Mouse (Mus musculus): ENCODE data around the gene Frmd8. TPM values are rescaled to one million over a fixed set of nuclear protein-coding genes. Genes with fewer than 3 reads are reported as not detected.

Frmd8 gene
- polyA plus RNA-seq, 1 experiment from 2014 or later: 61.1 TPM

DNA sequence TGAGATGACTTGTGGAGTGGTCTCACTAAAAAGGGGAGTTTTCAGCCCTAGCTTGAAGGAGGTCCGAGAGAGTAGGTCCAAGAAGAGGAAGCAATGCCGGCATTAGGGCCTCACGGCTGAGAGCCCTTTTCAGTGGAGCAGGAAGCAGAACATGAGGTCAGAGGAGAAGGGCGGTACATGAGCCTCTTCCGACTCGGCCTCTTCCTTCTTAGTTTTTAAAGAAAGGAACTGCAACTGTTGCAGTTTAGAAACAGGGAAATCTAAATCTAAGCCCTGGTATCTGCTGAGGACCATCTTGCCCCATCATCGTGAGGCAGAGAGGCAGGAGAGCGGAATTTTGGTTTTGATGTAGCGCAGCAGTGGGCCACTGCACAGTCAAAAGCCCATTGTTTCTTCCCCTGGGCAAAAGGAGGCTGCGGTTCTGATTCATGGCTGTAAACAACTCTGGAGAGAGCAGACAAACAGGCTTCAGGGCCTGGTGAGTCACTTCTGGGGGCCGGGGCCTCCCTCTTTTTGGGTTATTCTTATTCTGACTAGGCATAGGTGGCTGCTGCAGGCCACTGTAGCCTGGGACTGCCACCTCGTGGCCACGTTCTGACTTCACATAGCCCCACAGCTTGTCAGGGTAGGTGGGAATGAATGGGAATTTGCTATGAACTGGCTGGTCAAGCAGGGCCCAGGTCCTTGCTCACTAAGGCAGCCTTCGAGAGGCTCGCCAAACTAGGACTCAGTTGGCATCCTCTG is 2.7 kb upstream of the Frmd8 start, which contains the start of gene Slc25a45:
TSS of gene Slc25a45 (plus strand) at position 191 of the 744 bp plus-strand sequence.
- H3K4me1 ChIP-seq (replicated peaks; ENCODE audit: control insufficient read depth, insufficient read depth, low read length): peaks cover 37% of the 10 kb centered on the region
- H3K9me3 ChIP-seq (ENCODE audit: control insufficient read depth, low read length): no peaks in the 10 kb centered on the region
- peak within 1 kb of the TSS; percentile 43 for H3K4me2 ChIP-seq (ENCODE audit: low read depth, low read length)
- WGBS: 34% methylated on average over 15 of the region's 15 CpGs
- no peaks in the 10 kb centered on the region for H3K27me3 ChIP-seq (ENCODE audit: control insufficient read depth, insufficient read depth, low read depth, low read length)
- H3K9ac ChIP-seq (ENCODE audit: low read length): peak within 1 kb of the TSS; percentile 63
- H3K27ac ChIP-seq (ENCODE audit: low read length): peak within 1 kb of the TSS; percentile 83
- ATAC-seq (ENCODE audit: low read depth): peak; percentile 74
- H3K4me3 ChIP-seq (ENCODE audit: low read length): peak within 1 kb of the TSS; percentile 26
- no peaks in the 10 kb centered on the region for H3K36me3 ChIP-seq (ENCODE audit: control insufficient read depth, insufficient read depth, low read length)

- Histone ChIP-seq H3K36me3 (ENCODE audit: control insufficient read depth, insufficient read depth, low read length) (peaks cover 5% of the 10 kb centered on the region; the same call in 1 of the 2 replicates), H3K27me3 (ENCODE audit: control insufficient read depth, insufficient read depth, low read depth, low read length) (no peaks in the 10 kb centered on the region), H3K4me1 (replicated peaks; ENCODE audit: control insufficient read depth, insufficient read depth, low read length) (peaks cover 56% of the 10 kb centered on the region), H3K4me2 (ENCODE audit: low read depth, low read length) (peak overlapping the region; percentile 90), H3K4me3 (ENCODE audit: low read length) (peak overlapping the region; percentile 81), H3K27ac (ENCODE audit: low read length) (peak overlapping the region; percentile 53), H3K9me3 (ENCODE audit: control insufficient read depth, low read length) (no peaks in the 10 kb centered on the region), H3K9ac (ENCODE audit: low read length) (peak overlapping the region; percentile 90)
- ATAC-seq (ENCODE audit: low read depth): no peak
- 6% methylated on average over 13 of the region's 13 CpGs for WGBS
Measured at GRCm38 (mm10) chr19:5874391-5874968, 594 bp downstream of the Frmd8 start.

DNA sequence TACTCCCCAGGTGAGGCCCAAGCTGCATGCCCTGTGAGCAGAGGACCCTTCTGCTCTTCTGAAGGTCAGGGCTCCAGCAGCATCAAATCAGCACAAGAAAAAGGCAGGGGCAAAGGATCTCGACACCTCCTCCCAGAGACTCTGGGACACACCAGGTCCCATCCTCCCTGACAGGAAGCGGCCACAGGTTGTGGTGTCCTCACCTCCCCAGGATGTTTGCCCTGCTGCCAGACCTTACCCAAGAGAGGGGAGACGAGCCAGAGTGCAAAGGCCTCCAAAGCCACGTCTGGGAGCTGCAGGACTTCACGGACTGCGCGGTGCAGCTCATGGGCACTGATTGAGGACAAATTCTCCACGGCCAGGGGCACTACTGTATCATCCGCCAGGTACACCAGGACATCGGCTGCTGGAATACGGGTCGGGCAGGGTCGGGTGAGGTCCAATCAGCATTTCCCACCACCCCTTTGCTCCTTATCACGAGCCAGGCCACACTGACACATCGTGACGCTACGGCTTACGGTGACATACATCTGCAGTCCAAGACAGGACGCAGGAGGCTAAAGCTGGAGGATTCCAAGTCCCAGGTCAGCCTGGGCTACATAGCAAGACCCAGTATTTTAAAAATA is 2.0 kb downstream of the Frmd8 start:
- Histone ChIP-seq H3K9me3 (ENCODE audit: control insufficient read depth, low read length) (no peaks in the 10 kb centered on the region), H3K36me3 (ENCODE audit: control insufficient read depth, insufficient read depth, low read length) (peaks cover 9% of the 10 kb centered on the region; the same call in 1 of the 2 replicates), H3K27ac (ENCODE audit: low read length) (peak overlapping the region; percentile 7; the same call in 1 of the 2 replicates), H3K9ac (ENCODE audit: low read length) (0 out of 2 replicates have a peak overlapping the region, but pooled peaks have one; percentile 90), H3K27me3 (ENCODE audit: control insufficient read depth, insufficient read depth, low read depth, low read length) (no peaks in the 10 kb centered on the region), H3K4me2 (ENCODE audit: low read depth, low read length) (no peak overlapping the region; the same call in 1 of the 2 replicates), H3K4me1 (replicated peaks; ENCODE audit: control insufficient read depth, insufficient read depth, low read length) (peaks cover 47% of the 10 kb centered on the region), H3K4me3 (ENCODE audit: low read length) (no peak overlapping the region)
- ATAC-seq (ENCODE audit: low read depth): no peak
- 72% methylated on average over 19 of the region's 19 CpGs for WGBS

DNA sequence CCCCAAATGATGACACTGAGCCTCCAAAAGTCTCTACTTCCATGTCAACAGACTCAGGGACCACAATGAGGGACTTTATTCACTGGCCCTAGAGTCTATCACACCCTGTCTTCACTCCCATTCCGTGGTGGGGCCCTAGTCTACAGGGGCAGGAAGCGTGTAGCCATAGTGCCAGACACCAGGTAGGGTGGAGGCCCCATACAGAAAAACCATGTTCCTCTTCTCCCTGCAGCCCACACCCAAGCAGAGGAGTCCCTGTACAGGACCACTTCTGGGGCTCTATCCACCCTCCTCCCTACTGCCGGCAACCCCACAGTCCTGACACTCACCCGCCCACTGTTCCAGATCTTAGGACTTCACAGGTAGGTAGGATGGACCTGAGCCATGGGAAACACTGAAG is 2.5 kb downstream of the Frmd8 start:
- Histone ChIP-seq H3K9me3 (ENCODE audit: control insufficient read depth, low read length) (no peaks in the 10 kb centered on the region), H3K36me3 (ENCODE audit: control insufficient read depth, insufficient read depth, low read length) (peaks cover 9% of the 10 kb centered on the region; the same call in 1 of the 2 replicates), H3K9ac (ENCODE audit: low read length) (no peak overlapping the region), H3K4me3 (ENCODE audit: low read length) (no peak overlapping the region), H3K4me2 (ENCODE audit: low read depth, low read length) (no peak overlapping the region), H3K27ac (ENCODE audit: low read length) (peak overlapping the region; percentile 7; the same call in 1 of the 2 replicates), H3K4me1 (replicated peaks; ENCODE audit: control insufficient read depth, insufficient read depth, low read length) (peaks cover 43% of the 10 kb centered on the region), H3K27me3 (ENCODE audit: control insufficient read depth, insufficient read depth, low read depth, low read length) (no peaks in the 10 kb centered on the region)
- no peak for ATAC-seq (ENCODE audit: low read depth)
- 65% methylated on average over 4 of the region's 4 CpGs for WGBS

DNA sequence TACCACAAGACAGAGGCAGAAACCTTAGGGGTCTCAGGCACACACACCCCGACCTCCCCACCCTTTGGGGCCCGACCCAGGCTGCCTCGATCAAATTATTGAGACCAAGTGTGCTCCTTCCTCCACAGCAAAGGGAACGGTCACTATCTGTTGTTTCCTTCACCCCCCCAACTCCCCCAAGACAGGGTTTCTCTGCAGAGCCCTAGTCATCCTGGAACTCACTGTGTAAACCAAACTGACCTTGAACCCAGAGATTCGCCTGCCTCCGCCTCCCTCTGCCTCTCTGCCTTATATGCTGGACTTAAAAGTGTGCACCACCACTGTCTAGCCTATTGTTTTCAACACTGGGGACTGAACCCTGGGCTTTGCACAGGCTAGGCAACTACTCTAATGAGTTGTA is 3.4 kb downstream of the Frmd8 start:
- H3K4me2 ChIP-seq (ENCODE audit: low read depth, low read length): peak overlapping the region; percentile 45
- peaks cover 14% of the 10 kb centered on the region; the same call in 1 of the 2 replicates for H3K36me3 ChIP-seq (ENCODE audit: control insufficient read depth, insufficient read depth, low read length)
- no peaks in the 10 kb centered on the region for H3K9me3 ChIP-seq (ENCODE audit: control insufficient read depth, low read length)
- H3K27ac ChIP-seq (ENCODE audit: low read length): peak overlapping the region; percentile 92
- no peaks in the 10 kb centered on the region for H3K27me3 ChIP-seq (ENCODE audit: control insufficient read depth, insufficient read depth, low read depth, low read length)
- peaks cover 38% of the 10 kb centered on the region for H3K4me1 ChIP-seq (replicated peaks; ENCODE audit: control insufficient read depth, insufficient read depth, low read length)
- peak overlapping the region; percentile 61 for H3K9ac ChIP-seq (ENCODE audit: low read length)
- 12% methylated on average over 6 of the region's 6 CpGs for WGBS
- ATAC-seq (ENCODE audit: low read depth): peak; percentile 40
- no peak overlapping the region for H3K4me3 ChIP-seq (ENCODE audit: low read length)

DNA sequence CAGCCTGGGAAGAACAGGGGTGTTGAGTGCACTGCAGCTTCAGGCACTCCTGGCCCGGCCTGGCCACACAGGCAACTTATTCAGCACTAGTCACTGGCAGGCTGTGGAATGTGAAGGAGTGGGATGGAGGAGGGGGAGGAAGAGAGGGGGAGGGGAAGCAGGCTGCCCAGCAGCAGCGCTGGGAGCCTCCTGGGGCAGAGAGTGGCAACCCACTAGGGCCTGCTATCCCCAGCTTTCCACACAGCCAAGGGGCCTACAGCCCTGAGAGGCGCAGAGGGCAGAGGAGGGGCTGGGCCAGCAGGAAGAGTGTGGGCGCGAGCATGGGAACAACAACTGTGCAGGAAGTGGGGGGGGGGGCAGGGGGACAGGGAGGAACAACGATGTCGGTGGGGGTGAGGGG is 3.8 kb downstream of the Frmd8 start:
- peak; percentile 88 for ATAC-seq (ENCODE audit: low read depth)
- H3K9me3 ChIP-seq (ENCODE audit: control insufficient read depth, low read length): no peaks in the 10 kb centered on the region
- H3K27me3 ChIP-seq (ENCODE audit: control insufficient read depth, insufficient read depth, low read depth, low read length): no peaks in the 10 kb centered on the region
- peak overlapping the region; percentile 61 for H3K9ac ChIP-seq (ENCODE audit: low read length)
- peaks cover 38% of the 10 kb centered on the region for H3K4me1 ChIP-seq (replicated peaks; ENCODE audit: control insufficient read depth, insufficient read depth, low read length)
- H3K36me3 ChIP-seq (ENCODE audit: control insufficient read depth, insufficient read depth, low read length): peaks cover 14% of the 10 kb centered on the region
- peak overlapping the region; percentile 45 for H3K4me2 ChIP-seq (ENCODE audit: low read depth, low read length)
- peak overlapping the region; percentile 92 for H3K27ac ChIP-seq (ENCODE audit: low read length)
- peak overlapping the region; percentile 13; the same call in 1 of the 2 replicates for H3K4me3 ChIP-seq (ENCODE audit: low read length)
- WGBS: 0% methylated on average over 3 of the region's 7 CpGs

DNA sequence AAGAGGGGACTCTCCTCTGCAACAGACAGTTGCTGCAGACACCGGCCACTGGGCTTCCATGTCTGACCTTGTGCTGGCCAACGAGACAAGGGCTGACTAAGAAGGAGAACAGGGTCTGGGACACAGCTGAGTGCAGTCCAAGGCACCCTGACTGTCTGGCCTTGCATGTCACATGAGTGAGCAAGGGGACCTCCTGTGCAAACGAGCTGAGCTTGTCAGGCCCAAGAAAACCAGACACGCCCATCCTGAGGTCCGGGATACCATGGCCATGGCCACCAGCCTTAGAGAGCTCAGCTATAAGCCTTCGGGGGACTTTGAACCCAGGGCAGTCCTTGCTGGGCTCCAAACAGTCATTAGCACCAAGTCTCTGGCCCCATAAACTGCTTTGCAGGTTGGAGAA is 7.0 kb downstream of the Frmd8 start:
- Histone ChIP-seq H3K9ac (ENCODE audit: low read length) (no peak overlapping the region), H3K27me3 (ENCODE audit: control insufficient read depth, insufficient read depth, low read depth, low read length) (no peaks in the 10 kb centered on the region), H3K27ac (ENCODE audit: low read length) (no peak overlapping the region), H3K9me3 (ENCODE audit: control insufficient read depth, low read length) (no peaks in the 10 kb centered on the region), H3K4me2 (ENCODE audit: low read depth, low read length) (no peak overlapping the region), H3K36me3 (ENCODE audit: control insufficient read depth, insufficient read depth, low read length) (peaks cover 34% of the 10 kb centered on the region), H3K4me1 (replicated peaks; ENCODE audit: control insufficient read depth, insufficient read depth, low read length) (peaks cover 21% of the 10 kb centered on the region), H3K4me3 (ENCODE audit: low read length) (no peak overlapping the region)
- no peak for ATAC-seq (ENCODE audit: low read depth)
- 78% methylated on average over 6 of the region's 6 CpGs for WGBS

- ATAC-seq (ENCODE audit: low read depth): 0 out of 2 replicates have a peak, but pooled peaks have one; percentile 15
- 86% methylated on average over 20 of the region's 20 CpGs for WGBS
- Histone ChIP-seq H3K9me3 (ENCODE audit: control insufficient read depth, low read length) (no peaks in the 10 kb centered on the region), H3K27ac (ENCODE audit: low read length) (no peak overlapping the region), H3K27me3 (ENCODE audit: control insufficient read depth, insufficient read depth, low read depth, low read length) (no peaks in the 10 kb centered on the region), H3K4me3 (ENCODE audit: low read length) (no peak overlapping the region), H3K4me2 (ENCODE audit: low read depth, low read length) (no peak overlapping the region), H3K4me1 (replicated peaks; ENCODE audit: control insufficient read depth, insufficient read depth, low read length) (no peaks in the 10 kb centered on the region), H3K9ac (ENCODE audit: low read length) (no peak overlapping the region), H3K36me3 (ENCODE audit: control insufficient read depth, insufficient read depth, low read length) (peaks cover 54% of the 10 kb centered on the region)
Measured at GRCm38 (mm10) chr19:5864710-5865398, 10.2 kb downstream of the Frmd8 start.
